Mouse (Mus musculus): ENCODE measurements around the gene Catspere2.

Gene Catspere2

DNA sequence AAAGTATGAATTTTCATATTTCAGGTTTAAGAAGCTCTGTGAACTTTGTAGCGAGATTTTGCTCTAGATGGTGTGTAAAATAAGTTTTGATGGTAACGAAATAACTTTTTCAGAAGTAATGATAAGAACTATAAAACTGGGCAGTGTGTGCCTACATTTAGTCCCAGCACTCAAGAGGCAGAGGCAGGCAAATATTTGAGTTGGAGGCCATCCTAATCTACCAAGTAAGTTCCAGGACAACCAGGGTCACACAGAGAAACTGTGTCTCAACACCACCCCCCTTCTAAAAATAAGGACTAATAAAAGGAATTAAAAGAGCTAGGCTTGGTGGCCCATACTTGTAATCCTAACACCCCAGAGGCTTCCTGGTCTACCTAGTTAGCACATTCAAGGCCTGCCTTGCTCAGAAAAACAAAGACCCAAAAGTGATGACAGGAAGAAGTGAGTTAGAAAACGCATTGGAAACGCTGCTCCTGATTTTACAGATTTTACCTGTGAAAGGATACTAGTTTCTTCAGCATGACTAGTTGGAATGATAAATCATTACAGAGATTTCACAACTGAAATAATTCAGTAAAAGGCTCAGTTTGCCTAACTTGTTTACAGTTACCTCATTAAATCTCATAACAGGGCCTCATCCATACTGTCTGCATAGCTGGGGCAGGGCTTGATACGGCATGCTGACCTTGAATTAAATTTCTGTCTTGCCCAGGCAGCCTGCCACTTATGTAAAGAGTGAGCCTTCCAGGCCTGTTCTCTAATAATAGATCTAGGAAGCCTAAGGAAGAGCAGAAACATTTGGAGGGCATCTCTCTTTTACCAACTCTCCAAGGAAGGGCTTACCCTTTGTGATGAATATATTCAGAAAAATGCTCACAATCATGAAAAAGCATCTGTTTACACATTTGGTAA, 236.2 kb downstream of the Catspere2 start:
- DNase-seq (ENCODE audit: low spot score), result no peak

Measured in layer of hippocampus, adult 11-12 months (tissue).